Mouse (Mus musculus) gastrocnemius, postnatal 36 days (tissue): ENCODE measurements around the gene Eif4e1b. TPM values are rescaled to one million over a fixed set of nuclear protein-coding genes. Genes with fewer than 3 reads are reported as not detected.

Experiments used
- DNase-seq, 2 experiments: peaks; one replicate each; pipeline ENCODE4 v3.0.0; 2022
- intact Hi-C: fragments of 180-260 bp; cut with DNase I; formaldehyde crosslinking; loops from one replicate; pipeline ENCODE4 v1.15.1; 2025
- long read RNA-seq, 2 experiments: library from polyadenylated mRNA; stranded (forward); transcript quantifications; one replicate each; pipeline ENCODE4 v2.0.0; 2021
- total RNA-seq, 2 experiments: library from RNA; stranded (reverse); gene quantifications; 2 replicates each; pipeline ENCODE4 v1.2.3; 2021

Gene Eif4e1b
- not detected for total RNA-seq
- long read RNA-seq, experiment 1 = 0 reads
- long read RNA-seq, experiment 2 = 0 reads

GRCm38 (mm10) chr13:54783698-54784097, at the start of gene Eif4e1b:
Gene Eif4e1b, plus strand, starts transcription at chr13:54783998.
- no peak for DNase-seq
- intact Hi-C loops = no loop called here

DNA sequence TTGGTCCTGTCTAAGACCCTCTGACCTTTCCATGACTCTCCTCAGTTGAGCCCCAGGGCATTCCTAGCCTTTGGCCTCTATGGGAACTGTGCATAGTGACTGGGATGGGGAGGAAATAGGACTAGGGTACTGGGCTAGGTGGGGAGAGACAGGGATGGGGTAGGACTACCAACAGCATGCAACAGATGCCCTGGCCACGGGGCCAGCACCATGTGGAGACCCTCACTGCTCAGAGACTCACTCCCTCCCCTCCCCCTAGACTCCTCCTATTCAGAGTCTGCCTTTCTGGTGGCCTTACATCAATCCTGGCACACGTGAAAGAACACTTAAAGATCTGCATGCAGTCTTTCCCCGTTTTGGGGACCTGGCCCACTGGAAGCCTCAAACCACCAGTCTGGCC, 46.9 kb upstream of the Eif4e1b start:
- intact Hi-C loops = no loop called here
- DNase-seq = no peak

DNA sequence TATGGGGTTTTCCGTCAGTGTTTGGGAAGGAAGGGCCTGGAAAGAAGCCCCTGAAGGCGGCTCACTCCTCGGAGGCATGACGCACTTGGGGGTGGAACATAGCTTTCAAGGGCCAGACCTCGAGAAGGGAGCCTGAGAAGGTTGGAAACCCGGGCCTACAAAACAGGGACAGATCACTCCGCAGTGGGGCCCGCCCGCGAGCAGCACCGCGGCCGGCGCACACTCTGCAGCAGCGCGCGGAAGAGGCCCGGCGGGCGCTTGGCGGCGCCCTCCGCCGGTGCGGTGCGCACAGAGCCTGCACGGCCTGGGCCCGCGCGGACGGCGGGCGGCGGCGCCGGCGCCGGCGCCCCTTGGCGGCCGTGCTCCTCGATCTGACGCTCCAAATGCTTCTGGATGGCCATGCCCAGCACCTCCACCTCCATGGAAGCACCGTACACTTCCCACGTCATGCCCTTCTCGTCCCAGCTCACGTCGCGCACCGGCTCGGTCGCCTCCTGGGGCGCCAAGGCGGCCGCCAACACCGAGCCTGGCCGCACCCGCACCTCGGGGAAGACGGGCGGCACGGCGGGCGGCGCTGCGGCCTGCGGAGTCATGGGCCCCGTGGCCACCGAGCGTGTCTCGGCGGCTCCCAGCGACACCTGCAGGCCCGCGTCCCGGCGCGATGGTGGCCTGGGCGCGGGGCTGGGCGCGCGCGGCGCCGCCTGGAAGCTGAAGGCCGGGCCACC, 46.1 kb upstream of the Eif4e1b start:
- intact Hi-C loops = no loop called here
- DNase-seq = no peak

DNA sequence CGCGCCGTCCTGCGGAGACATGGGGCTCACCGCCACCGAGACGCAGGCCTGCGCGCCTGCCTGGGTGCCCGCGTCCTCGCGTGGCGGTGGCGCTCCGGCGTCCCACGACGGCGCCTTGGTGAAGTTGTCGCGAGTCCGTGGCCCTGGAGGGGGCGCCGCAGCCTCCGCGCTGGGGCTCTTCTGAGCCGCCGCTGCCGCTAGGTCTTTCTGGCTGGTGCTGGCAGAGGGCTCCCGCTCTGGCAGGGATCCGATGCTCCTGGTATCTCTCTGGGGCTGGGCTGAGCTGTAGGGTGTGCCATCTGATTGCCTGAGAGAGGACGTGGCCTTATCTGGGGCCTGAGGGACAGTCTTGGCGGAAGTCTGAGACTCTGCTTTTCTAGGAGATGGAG, 45.6 kb upstream of the Eif4e1b start:
- no peak for DNase-seq
- intact Hi-C loops = no loop called here

DNA sequence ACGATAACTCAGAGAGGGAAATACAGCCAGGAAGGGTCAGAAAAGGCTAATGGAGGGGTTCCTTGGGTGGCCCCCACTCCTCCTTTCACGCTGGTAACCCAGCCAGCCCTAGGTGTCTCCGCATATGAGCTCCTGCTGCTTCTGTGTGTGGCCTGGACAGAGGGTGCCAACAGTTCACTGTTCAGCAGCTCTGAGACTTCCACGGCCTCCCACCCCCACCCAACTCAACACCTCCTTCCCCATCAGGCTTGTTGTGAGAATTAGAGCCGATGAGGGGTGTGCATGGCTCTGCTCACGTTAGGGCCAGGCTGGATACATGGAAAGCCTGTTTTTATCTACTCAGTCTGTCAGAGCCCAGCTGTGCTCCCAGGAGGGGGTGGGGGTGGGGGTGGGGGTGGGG, 37.7 kb upstream of the Eif4e1b start:
- DNase-seq = no peak
- intact Hi-C loops = no loop called here

- no peak for DNase-seq
- intact Hi-C loops = no loop called here
These were observed 36.9 kb upstream of the Eif4e1b start for GRCm38 (mm10) chr13:54746896-54747295.

- DNase-seq = no peak
- intact Hi-C loops = no loop called here
These were observed 35.6 kb upstream of the Eif4e1b start for GRCm38 (mm10) chr13:54748190-54748589.

DNA sequence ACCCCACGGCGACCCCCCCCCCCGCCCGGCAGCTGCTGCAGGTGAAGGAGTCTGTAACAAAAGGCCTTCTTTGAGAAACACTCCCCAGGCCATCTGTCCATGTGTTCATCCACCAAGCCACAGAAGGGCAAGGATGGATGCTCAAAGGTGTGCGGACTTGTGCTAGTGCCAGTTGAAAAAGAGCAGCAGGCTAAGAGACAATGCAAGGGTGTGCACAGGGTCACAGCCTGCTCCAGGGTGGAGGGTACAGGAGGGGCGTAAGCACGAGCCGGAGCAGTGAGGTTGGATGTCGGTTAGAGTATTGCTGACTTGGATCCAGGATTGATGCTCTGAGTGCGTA, 35.1 kb upstream of the Eif4e1b start:
- no peak for DNase-seq
- intact Hi-C loops = no loop called here

- intact Hi-C loops = no loop called here
- no peak for DNase-seq
These were observed 34.5 kb upstream of the Eif4e1b start for GRCm38 (mm10) chr13:54749061-54749863.

DNA sequence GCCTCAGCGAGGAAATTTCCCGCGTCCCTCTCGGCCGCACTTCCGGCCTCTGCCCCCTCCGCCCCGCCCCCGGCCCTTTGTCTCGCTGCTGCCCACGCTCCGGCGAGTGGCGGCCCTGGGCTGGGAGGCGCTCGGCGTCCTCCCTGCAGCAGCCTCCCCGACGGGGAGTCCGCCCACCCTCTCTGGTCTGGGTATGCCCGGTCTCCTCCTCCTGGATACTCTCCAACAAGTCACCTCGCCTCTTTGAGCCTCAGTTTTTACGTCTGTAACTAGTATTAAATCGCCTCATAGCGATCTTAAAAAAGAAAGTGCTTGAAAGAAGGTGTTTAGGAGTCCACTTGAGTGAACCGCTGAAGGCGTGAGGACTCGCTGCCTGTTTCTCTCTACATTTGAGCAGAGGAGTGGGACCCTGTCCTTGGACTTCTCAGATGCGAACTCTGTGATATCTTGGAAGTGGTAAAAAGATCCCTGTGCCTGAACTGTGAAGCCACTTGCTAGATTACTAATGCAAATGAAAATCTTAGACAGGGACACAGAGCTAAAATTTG, 33.9 kb upstream of the Eif4e1b start, which contains the start of gene Gprin1:
Gprin1 (minus strand) TSS at position 11 of the 548 bp plus-strand sequence.
- intact Hi-C loops = no loop called here
- DNase-seq = no peak

GRCm38 (mm10) chr13:54750699-54751098, 33.1 kb upstream of the Eif4e1b start:
- DNase-seq = no peak
- intact Hi-C loops = no loop called here

DNA sequence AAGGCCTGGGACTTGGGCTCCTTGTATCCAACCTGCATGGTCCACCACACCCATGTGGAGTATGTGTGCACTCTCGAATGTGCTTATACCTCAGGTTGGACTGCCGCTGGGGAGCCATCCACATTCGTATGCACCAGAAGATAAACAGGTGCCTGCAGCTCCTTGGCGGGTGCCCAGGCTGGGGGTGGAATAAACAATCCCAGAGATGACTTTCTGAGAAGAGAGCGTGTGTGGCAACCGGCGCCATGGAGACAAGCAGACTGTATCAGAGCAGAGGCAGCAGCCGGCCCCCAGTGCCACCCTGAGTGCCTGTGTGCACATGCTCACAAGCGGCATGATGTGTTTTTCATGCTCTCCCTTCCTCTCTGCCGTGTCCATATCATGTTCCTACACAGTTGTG, 31.1 kb upstream of the Eif4e1b start:
- intact Hi-C loops = no loop called here
- no peak for DNase-seq

GRCm38 (mm10) chr13:54753733-54754132, 30.1 kb upstream of the Eif4e1b start:
- intact Hi-C loops = no loop called here
- DNase-seq = no peak

- no peak for DNase-seq
- intact Hi-C loops = no loop called here
These were observed 29.4 kb upstream of the Eif4e1b start for GRCm38 (mm10) chr13:54754169-54755080.

GRCm38 (mm10) chr13:54755201-54755830, 28.5 kb upstream of the Eif4e1b start:
- intact Hi-C loops = no loop called here
- no peak for DNase-seq

DNA sequence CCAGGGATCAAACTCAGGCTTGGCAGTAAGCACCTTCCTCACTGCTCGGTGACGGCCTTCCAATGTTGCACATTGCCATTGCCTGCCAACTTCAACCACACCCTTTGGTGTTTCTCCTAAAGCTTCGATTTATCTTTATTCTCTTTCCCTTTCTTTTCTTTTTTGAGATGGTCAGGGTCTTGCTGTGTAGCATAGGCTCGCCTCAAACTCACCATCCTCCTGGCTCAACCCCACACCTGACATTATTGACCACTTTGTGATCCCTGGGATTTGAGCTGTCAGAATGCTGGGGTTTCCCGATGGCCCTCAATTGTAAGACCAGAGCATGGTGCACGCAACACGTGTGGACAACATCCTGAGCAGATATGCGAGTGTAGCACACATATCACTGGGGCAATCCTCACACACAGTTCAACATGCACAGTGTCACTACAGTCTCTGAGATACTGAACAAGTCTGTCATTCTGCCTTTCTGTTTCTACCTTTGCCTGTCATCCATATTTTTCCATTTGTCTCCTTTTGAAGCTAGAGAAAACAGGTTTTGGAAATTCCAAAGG, 27.6 kb upstream of the Eif4e1b start:
- intact Hi-C loops = no loop called here
- no peak for DNase-seq

DNA sequence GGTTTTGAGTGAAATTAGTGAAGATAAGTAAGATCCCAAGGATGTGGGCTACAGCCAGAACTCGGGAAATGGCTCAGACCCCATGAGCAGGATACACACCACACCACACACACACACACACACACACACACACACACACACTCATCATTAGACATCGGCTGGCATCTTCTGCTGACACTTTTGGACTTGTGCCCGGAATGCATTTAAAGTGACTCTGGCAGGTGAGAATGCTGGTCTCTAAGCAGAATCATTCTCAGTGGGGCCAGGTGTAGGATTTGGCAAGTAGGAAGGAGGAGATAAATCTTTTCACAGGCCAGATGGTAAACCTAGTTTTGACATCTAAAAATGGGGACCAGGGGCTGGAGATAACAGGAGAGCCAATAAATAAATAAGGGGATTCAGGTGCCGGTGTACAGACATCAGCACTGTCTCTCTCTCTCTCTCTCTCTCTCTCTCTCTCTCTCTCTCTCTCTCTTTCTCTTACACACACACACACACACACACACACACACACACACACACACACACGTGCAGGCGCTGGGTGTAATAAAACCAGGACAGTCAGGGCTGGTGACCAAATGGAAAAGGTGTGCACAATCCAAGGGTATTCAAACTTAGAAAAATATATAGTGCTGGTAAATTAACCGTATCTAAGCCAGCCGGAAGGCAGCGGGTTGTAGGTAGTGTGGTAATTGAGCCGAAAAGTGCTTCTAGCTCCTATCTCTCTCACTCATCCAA, 26.5 kb upstream of the Eif4e1b start:
- intact Hi-C loops = no loop called here
- DNase-seq = no peak

DNA sequence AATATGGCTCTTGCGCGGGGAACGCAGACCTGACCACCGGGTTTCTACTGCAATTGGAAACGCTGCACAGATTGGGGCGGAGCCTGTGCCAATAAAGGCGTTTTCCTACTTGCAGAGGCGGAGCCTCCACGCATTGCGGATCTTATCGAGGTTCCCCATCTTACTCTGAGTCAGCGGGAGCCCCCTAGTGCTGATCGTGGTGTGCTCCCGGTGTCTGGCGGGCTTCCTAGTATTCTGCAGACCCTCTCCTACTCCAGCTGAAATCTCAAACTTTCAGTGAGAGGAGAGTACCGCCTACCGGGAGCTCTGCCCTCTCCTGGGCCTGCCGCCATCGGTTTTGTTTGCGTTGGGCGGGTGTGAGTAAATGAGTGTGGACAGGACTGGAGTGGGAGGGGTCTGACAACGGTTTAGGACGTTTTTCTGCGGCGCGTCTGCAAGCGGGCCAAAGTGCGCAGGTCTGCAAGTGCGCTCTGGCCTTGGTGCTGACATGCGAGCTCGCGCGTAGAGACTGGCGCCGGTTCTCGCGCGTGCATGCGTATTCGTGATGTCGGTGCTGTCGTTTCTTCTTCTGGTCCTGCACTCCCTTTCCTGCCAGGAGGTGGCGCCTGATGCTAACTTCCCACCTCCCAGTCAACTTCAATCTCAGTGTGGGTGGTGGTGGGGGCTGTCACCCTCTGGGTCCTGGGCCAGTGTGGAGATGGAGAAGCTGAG, 25.6 kb upstream of the Eif4e1b start:
- peak; percentile 57 to 59 for DNase-seq
- intact Hi-C loops = no loop called here
